Mouse (Mus musculus) olfactory bulb, adult 2 months (tissue): ENCODE data around the gene Hdac4.

Source experiments
- CTCF ChIP-seq: fragments of 200-500 bp; IDR thresholded peaks from 2 replicates; pipeline ENCODE4 v1.5.1; 2012; ENCODE audit warnings: low read depth, mild to moderate bottlenecking, low read length, moderate library complexity; ENCODE audit not compliant: insufficient read depth
- POLR2A ChIP-seq: fragments of 200-500 bp; IDR thresholded peaks from 2 replicates; pipeline ENCODE4 v1.6.1; 2012; ENCODE audit warnings: mild to moderate bottlenecking, low read depth, low read length, moderate library complexity; ENCODE audit not compliant: insufficient read depth

DNA sequence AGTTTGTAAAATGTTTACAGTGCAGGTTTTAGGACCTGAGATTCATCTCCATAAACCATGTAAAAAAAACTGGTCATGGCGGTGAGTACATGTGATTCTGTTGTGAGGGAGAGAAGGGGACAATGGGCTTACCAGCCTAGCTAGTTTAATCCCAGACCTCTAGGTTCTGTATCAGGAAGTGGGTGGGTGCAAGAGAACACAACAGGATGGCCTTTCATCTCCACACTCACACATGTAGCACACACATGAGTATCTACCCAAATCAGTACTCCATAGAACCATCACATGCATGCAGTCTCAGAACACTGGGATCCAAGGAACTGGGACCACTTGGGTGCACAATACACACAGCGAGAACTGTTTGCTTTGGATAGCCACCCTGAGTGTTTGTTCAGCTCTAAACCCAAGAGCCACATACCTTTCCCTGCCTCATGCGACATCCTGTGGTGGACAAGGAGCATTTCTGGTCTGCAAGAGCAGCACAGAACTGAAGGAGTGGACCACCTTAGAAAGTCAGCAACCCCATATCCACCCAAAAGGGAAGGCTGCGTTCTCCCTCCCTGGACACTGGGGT is 143.9 kb downstream of the Hdac4 start:
- TF ChIP-seq CTCF (no peak), POLR2A (no peak)
